Mouse (Mus musculus) left cerebral cortex, adult 8-10 months (tissue): Measurements from ENCODE around the gene Vkorc1. TPM values are rescaled to one million over a fixed set of nuclear protein-coding genes. Genes with fewer than 3 reads are reported as not detected.
"Not testable (repeated sequence)": the region's sequence is repeated elsewhere in the genome, so short reads cannot be mapped to it uniquely, and the experiment has no call there.

Experiments
- DNase-seq, 2 experiments: peaks; one replicate each; pipeline ENCODE4 v3.0.0; 2022; ENCODE audit warnings: low spot score in 2 of 2
- total RNA-seq, 4 experiments: library from RNA; stranded (reverse); gene quantifications; 2 replicates each; pipeline ENCODE4 v1.2.4; 2022

The Vkorc1 gene
- total RNA-seq, result 10 to 100 TPM; 18.5 to 31.2 (median 25.2) TPM

GRCm38 (mm10) chr7:127895442-127895841 lies at the start of gene Vkorc1, which contains the start of gene Gm21974:
Gene Vkorc1 (minus strand): TSS chr7:127895617.
Gene Gm21974 (minus strand): TSS chr7:127895454.
- peak; percentile 89 to 97 for DNase-seq

DNA sequence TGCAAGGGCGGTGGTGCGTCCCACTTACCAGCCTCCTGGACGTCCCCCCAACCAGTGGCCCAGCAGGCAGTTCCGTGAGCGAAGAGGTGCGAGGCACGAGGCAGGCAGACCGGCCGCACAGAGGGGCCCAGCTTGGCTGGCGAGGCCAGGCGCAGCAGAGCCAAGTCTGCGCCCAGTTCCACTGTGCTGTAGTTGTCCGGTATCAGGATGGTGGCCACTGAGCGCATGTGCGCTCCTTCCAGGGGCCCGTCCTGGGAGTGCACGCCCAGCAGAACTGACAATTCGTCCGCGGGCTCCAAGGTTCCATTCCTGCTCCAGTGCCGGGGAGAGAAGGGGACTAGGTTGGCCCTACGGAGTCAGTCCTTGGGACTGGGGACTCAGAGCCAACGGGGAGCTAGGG lies 49.2 kb upstream of the Vkorc1 start:
- DNase-seq, result no peak

DNA sequence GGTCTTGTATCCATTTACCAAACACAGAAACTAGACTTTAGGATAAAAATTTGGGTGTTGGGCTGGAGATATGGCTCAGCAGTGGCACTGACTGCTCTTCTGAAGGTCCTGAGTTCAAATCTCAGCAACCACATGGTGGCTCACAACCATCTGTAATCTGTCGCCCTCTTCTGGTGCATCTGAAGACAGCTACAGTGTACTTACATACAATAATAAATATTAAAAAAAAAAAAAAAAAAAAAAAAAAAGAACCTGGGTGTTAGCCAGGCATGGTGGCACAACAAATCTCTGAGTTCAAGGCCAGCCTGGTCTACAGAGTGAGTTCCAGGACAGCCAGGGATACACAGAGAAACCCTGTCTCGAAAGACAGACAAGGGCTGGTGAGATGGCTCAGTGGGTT lies 46.7 kb upstream of the Vkorc1 start:
- not testable (repeated sequence) for DNase-seq

DNA sequence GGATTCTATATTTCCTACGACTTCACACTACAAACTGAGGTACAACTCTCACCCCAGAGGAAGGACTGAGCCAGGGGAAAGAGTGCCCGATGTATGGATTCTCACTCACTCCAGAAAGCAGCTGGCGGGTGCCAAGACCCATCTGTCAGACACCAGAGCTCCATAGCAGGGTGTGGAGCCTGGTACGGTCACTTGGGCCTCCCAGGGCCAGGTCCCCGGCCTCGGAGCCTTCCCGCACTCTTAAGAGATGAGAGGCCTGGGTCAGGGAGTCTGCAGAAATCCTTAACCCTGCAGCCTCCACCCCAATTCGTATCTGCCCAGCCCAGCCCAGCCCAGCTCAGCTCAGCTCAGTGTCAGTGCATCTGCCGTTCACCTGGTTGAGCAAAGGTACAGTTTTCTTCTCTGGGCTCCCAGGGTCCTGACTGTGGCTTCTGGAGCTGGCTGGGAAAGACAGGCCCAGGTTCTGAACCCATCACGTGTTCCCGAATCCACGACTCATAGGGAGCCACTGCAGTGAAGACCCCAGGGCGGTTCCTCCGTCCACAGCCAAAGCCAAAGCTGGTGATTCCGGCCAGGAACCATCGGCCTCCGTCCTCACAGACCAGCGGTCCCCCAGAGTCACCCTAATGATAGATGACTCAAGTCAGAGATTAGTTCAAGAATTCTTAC lies 40.9 kb upstream of the Vkorc1 start:
- DNase-seq, result no peak

- DNase-seq, result no peak
Observed at GRCm38 (mm10) chr7:127935748-127936159, 40.3 kb upstream of the Vkorc1 start.

DNA sequence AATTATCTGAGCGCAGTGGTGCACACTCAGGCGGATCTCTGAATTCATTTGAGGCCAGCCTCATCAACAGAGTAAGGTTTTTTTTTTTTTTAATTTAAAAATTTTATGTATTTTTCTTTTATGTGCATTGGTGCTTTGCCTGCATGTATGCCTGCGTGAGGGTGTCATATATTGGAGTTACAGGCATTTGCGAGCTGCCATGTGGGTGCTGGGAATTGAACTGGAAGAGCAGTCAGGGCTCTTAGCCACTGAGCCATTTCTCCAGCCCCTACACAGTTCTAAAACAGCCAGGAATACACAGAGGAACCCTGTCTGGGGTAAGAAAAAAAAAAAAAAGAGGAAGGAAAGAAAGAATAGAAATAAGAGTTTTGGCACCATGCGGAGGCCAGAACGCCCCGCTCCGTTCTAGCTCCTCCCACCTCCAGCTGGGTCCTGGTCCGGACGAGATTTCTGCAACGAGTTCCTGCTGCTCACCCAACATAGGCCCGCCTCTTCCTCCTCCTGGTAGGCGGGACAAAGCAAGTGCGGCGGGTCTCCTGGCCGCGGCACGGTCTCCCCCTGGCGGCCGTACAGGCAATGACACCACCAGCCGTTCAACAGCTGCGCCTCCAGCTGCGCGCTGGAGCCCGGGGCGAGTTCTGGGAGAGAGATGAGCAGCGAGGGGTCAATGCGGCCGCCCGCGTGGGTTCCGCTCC lies 39.8 kb upstream of the Vkorc1 start:
- DNase-seq, result peak; percentile 94

DNA sequence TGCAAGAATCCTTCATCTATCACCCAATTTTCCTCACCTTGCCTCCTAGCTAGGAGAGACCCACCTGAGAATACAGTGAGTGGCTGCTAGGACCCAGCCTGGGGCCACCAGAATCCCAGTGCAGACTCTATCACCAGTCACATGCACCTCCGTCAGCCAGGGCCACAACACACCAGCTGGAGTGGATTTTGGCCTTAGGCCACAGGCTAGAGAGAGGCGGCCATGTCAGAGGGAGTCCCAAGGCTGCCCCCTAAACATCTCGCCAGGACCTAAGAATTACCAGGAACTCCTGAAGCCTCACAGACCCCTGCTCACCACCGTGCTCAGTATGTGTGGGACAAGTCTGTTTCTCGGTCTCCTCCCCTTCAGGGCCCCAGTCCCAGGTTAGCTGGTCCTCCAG lies 38.7 kb upstream of the Vkorc1 start:
- DNase-seq, result no peak

DNA sequence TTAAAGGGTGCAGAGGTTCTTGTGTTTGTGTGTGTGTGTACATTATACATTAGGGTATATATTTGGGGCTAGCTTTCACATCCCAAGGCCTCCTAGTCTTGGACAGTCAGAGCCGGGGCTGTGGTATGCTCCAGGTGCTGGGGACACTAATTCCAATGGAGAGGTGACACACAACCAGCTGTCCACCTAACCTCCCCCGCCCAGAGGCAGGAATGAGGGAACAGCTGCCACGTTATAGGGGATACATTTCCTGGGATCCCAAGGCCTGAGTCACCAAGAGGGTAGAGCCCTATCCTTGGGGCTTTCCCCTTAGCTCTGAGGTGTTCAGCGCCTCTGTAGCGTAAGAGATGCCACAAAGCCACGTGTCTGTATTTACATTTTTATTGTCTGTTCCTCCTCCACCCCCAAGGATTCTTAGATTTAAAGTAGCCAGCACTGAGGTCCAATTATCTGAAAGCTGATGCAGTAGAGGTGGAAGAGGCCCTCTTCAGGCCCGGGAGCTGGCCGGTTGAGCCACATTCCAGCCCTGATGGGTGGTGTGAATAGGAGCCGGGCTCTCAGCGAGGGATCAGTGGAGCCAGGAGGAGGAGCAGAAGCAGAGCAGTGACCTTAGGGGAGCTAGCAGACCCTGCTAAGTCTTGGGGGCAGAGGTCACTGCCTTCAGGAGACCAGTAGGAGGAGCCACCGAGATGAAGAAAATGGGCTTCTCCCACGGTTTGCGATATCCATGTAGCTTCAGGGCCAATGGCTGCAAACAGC lies 37.0 kb upstream of the Vkorc1 start:
- DNase-seq, result no peak

- DNase-seq, result no peak
Observed at GRCm38 (mm10) chr7:127931351-127932135, 36.1 kb upstream of the Vkorc1 start.

DNA sequence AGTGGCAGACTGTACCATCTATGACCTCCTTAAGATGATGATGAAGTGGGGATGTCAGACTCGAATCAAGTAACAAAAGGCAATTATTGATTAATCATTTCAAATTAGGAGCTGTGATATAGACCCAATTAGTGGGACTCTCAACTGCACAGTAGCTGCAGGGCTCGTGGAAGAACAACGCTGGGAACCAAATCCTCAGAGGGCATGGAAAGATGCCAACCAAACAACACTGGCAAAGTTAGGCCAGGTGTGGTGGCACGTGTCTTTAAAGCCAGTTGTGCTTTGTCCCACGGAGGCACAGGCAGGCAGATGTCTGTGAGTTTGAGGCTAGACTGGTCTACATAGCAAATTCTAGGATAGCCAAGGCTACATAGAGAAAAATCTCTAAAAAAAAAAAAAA lies 35.2 kb upstream of the Vkorc1 start:
- DNase-seq, result no peak

GRCm38 (mm10) chr7:127929923-127930322 lies 34.5 kb upstream of the Vkorc1 start, which contains the start of gene Prss8:
Gene Prss8 (minus strand): TSS chr7:127930104.
- DNase-seq, result no peak

- no peak for DNase-seq
Observed at GRCm38 (mm10) chr7:127928596-127928995, 33.2 kb upstream of the Vkorc1 start.

DNA sequence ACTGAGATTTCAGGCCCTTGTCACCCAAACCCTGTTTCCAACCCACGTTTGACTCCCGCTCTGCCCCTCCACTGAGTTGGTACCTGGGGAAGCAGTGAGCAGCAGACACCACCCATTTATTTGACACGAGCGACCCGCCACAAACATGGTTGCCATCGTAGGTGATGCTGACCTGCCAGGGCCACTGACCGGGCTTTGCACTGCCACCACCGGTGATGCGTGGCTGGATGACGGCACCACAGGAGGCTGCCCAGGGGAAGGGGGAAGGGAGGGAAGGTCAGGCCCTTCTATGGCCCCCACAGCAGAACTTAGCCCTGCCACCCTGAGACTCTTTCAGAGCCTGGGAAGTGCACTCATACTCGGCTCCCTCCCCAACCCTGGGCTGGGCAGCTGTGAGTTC lies 32.3 kb upstream of the Vkorc1 start:
- DNase-seq, result no peak

- DNase-seq, result no peak
Observed at GRCm38 (mm10) chr7:127926846-127927245, 31.4 kb upstream of the Vkorc1 start.

DNA sequence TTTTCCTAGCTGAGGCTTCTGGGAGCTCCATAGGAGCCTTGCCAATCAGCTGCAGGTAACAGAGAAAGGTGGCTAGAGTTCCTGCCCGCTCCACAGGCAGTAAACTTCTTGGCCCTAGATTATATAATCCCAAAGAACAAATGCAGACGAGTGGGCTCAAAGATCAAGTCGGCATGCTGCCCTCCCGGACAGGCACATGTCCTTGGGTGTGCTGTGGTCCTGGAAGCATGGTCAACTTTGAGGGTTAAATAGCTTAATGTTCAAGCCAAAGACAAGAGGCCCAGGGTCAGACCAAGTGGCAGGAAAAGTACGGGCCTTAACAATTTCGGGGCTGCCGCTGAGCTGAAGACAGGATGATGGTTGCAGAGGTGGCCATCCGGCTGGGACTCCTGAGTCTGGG lies 30.6 kb upstream of the Vkorc1 start:
- DNase-seq, result no peak

GRCm38 (mm10) chr7:127925252-127925651 lies 29.8 kb upstream of the Vkorc1 start:
- DNase-seq, result no peak

DNA sequence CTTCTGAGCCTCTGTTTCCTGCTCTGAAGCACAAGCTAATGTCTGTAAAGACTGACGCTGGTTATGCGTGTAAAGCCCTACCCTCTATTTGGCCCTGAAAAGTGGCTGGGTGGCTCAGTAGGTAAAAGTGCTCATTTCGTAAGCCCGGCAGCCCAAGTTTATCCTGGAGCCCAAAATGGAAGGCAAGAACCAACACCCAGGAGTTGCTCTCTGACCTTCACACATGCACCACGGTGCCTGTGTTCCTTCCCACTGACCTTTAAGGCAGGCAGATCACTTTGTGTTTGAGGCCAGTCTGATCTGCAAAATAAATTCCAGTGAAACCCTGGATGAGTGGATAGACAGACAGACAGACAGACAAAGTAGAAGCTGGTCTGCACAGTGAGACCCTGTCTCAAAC lies 28.3 kb upstream of the Vkorc1 start:
- DNase-seq, result no peak

- DNase-seq, result no peak
Observed at GRCm38 (mm10) chr7:127922451-127923275, 27.2 kb upstream of the Vkorc1 start.

- no peak for DNase-seq
Observed at GRCm38 (mm10) chr7:127921516-127921915, 26.1 kb upstream of the Vkorc1 start.

GRCm38 (mm10) chr7:127919290-127919689 lies 23.9 kb upstream of the Vkorc1 start:
- DNase-seq, result no peak

DNA sequence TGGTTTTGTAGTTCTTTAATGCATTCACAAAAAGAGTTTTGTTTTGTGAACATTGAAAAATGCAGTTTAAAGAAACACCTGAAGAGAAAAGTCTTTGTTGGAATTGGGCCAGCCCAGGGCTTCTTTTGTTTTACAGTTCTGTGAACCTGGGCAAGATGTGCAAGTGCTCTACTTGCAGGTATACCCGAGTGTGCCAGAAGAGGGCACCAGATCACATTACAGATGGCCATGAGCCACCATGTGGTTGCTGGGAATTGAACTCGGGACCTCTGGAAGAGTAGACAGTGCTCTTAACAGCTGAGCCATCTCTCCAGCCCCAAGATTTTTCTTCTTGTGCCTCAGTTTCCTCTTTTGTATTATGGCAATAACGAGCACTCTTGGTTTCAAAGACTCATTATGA lies 22.8 kb upstream of the Vkorc1 start:
- no peak for DNase-seq
